Mouse (Mus musculus) CH12.LX (cell line): ENCODE data around the gene Lama4.

Experiments
- CHD1 ChIP-seq: IDR thresholded peaks from 2 replicates; pipeline ENCODE4 v1.6.1; 2012; ENCODE audit warnings: low read depth, low read length, improper control_type of control experiment, inconsistent platforms
- CTCF ChIP-seq, 2 experiments: IDR thresholded peaks in 1 of 2; conservative IDR thresholded peaks in 1 of 2; 2 replicates each; pipeline ENCODE4 v1.5.1; 2011 to 2012; ENCODE audit warnings: low read depth in 2 of 2, low read length in 2 of 2, improper control_type of control experiment in 1 of 2, inconsistent platforms in 1 of 2, mild to moderate bottlenecking in 1 of 2, moderate library complexity in 1 of 2
- EP300 ChIP-seq: IDR thresholded peaks from 2 replicates; pipeline ENCODE4 v1.6.1; 2011; ENCODE audit warnings: low read length, improper control_type of control experiment
- ETS1 ChIP-seq: conservative IDR thresholded peaks from 2 replicates; pipeline ENCODE4 v1.6.1; 2012; ENCODE audit warnings: low read depth, mild to moderate bottlenecking, inconsistent platforms, low read length, improper control_type of control experiment, moderate library complexity
- HCFC1 ChIP-seq: IDR thresholded peaks from 2 replicates; pipeline ENCODE4 v1.6.1; 2012; ENCODE audit warnings: low read depth, mild to moderate bottlenecking, inconsistent platforms, low read length, improper control_type of control experiment
- MAZ ChIP-seq: IDR thresholded peaks from 2 replicates; pipeline ENCODE4 v1.6.1; 2012; ENCODE audit warnings: low read depth, mild to moderate bottlenecking, inconsistent platforms, low read length, improper control_type of control experiment, moderate library complexity
- NRF1 ChIP-seq: IDR thresholded peaks from 2 replicates; pipeline ENCODE4 v1.6.1; 2014; ENCODE audit warnings: low read depth, mild to moderate bottlenecking, inconsistent platforms, low read length, improper control_type of control experiment, moderate library complexity
- POLR2A ChIP-seq: IDR thresholded peaks from 2 replicates; pipeline ENCODE4 v1.6.1; 2011; ENCODE audit warnings: low read depth, mild to moderate bottlenecking, improper control_type of control experiment, low read length
- POLR2AphosphoS2 ChIP-seq: IDR thresholded peaks from 2 replicates; pipeline ENCODE4 v1.6.1; 2011; ENCODE audit warnings: low read depth, low read length, improper control_type of control experiment
- TBP ChIP-seq: conservative IDR thresholded peaks from 2 replicates; pipeline ENCODE4 v1.6.1; 2011; ENCODE audit warnings: low read depth, low read length, improper control_type of control experiment
- USF1 ChIP-seq: IDR thresholded peaks from 2 replicates; pipeline ENCODE4 v1.6.1; 2014; ENCODE audit warnings: low read depth, mild to moderate bottlenecking, inconsistent platforms, low read length, improper control_type of control experiment
- ZC3H11A ChIP-seq: IDR thresholded peaks from 2 replicates; pipeline ENCODE4 v1.6.1; 2012; ENCODE audit warnings: low read depth, mild to moderate bottlenecking, inconsistent platforms, low read length, improper control_type of control experiment
- ZKSCAN1 ChIP-seq: IDR thresholded peaks from 2 replicates; pipeline ENCODE4 v1.6.1; 2012; ENCODE audit warnings: low read depth, inconsistent platforms, low read length, improper control_type of control experiment, borderline replicate concordance

GRCm38 (mm10) chr10:39138761-39139160 is 173.4 kb downstream of the Lama4 start:
- TF ChIP-seq CTCF (conservative IDR thresholded peaks at IDR 0.05 in 1 of 2, IDR thresholded peaks at IDR 0.05 in 1 of 2; ENCODE audit: low read depth in 2 of 2, low read length in 2 of 2) (peak in 1 of 2 experiments; percentile 9; a peak in 1 of 4 replicates), TBP (no peak), CHD1 (no peak), MAZ (no peak), POLR2AphosphoS2 (no peak), ZC3H11A (no peak), HCFC1 (no peak), EP300 (no peak), ETS1 (no peak), NRF1 (no peak), ZKSCAN1 (no peak), POLR2A (no peak), USF1 (no peak)
